ENCODE assay signal across 19 mouse cellular contexts in the genomic region with DNA sequence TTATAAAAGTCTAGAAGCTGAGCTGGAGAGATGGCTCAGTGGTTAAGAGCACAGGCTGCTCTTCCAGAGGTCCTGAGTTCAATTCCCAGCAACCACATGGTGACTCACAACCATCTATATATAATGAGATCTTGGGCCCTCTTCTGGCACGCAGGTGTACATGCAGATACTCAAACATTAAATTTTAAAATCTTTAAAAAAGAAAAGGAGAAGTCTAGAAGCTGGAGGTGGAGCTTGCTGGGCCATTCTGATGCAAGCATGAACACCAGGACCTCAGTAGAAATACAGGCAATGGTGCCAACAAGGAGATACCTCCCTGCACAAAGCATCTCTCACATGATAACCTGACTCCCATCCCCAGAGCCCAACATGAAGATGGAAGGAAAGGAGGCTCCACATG.
"Had no signal": no experiment of that assay in that cellular context is flagged by ENCODE, and none has a peak within 500 bp of the region (broad histone marks: within the 10 kb centered on the region; RNA-seq: fewer than 3 reads in every experiment).

No protein-coding gene starts in this region.

- H3K9me3 ChIP-seq: limb, embryonic 15.5 days; midbrain, embryonic 12.5 days; midbrain, embryonic 15.5 days; neural tube, embryonic 12.5 days; neural tube, embryonic 15.5 days had no signal

- H3K27me3 ChIP-seq: limb, embryonic 12.5 days; limb, embryonic 15.5 days; midbrain, embryonic 12.5 days; midbrain, embryonic 15.5 days; neural tube, embryonic 12.5 days; neural tube, embryonic 15.5 days had no signal

- H3K4me2 ChIP-seq: limb, embryonic 12.5 days; limb, embryonic 15.5 days; liver, embryonic 11.5 days; midbrain, embryonic 12.5 days; midbrain, embryonic 15.5 days; neural tube, embryonic 12.5 days; neural tube, embryonic 15.5 days had no signal

- H3K4me1 ChIP-seq: limb, embryonic 12.5 days; midbrain, embryonic 12.5 days had no signal

- H3K4me3 ChIP-seq: limb, embryonic 12.5 days; limb, embryonic 15.5 days; midbrain, embryonic 12.5 days; midbrain, embryonic 15.5 days; neural tube, embryonic 12.5 days; neural tube, embryonic 15.5 days had no signal

- DNase-seq: kidney, adult 11 months; kidney, adult 9 months; kidney, postnatal 14 days; kidney, postnatal 4 days; left cerebral cortex, postnatal 4 days; liver, postnatal 0 days; lung, postnatal 36 days; right cerebral cortex, adult 18-20 months; right cerebral cortex, postnatal 14 days; right cerebral cortex, postnatal 4 days; thymus, postnatal 25 days had no signal

- ATAC-seq: midbrain, embryonic 15.5 days had no signal

- H3K36me3 ChIP-seq: limb, embryonic 12.5 days; midbrain, embryonic 12.5 days; midbrain, embryonic 15.5 days; neural tube, embryonic 12.5 days; neural tube, embryonic 15.5 days had no signal

- H3K27ac ChIP-seq: limb, embryonic 12.5 days; limb, embryonic 15.5 days; liver, embryonic 14.5 days; midbrain, embryonic 12.5 days; midbrain, embryonic 15.5 days; neural tube, embryonic 12.5 days; neural tube, embryonic 15.5 days had no signal

- H3K9ac ChIP-seq: limb, embryonic 12.5 days; limb, embryonic 15.5 days; liver, embryonic 14.5 days; liver, postnatal 0 days; midbrain, embryonic 12.5 days; midbrain, embryonic 15.5 days; neural tube, embryonic 12.5 days; neural tube, embryonic 15.5 days had no signal
